Comparison of ENCODE assay signal across 7 mouse cellular contexts in genomic region chr8:120114315-120114841, GRCm38 (mm10). TPM values are rescaled to one million over a fixed set of nuclear protein-coding genes. Genes with fewer than 3 reads are reported as not detected.
A peak's percentile ranks its signal among the peaks of the same experiment; 100 is the strongest.
DNase-seq lines count a peak whose midpoint lies in the region; ATAC-seq lines count a peak whose summit lies in the region.

No protein-coding gene starts in this region.

- ATAC-seq in neural tube, embryonic 11.5 days (ENCODE audit: insufficient read depth, low FRiP score, low TSS enrichment): peak; percentile 49
- ATAC-seq in embryonic facial prominence, embryonic 11.5 days (replicated peaks; ENCODE audit: insufficient number of reproducible peaks, low FRiP score, low TSS enrichment, low read depth): peak; percentile 63
- ATAC-seq in intestine, embryonic 16.5 days: peak; percentile 36
- ATAC-seq in midbrain, embryonic 11.5 days (ENCODE audit: low FRiP score): no peak; the same call in none of the 2 replicates

- H3K4me1 ChIP-seq in neural tube, embryonic 11.5 days (ENCODE audit: control insufficient read depth, insufficient read depth, low read length): peaks cover 5% of the 10 kb centered on the region
- no peaks in the 10 kb centered on the region; the same call in 1 of the 2 replicates for H3K4me1 ChIP-seq in embryonic facial prominence, embryonic 11.5 days (ENCODE audit: control insufficient read depth, insufficient read depth, low read length)
- peaks cover 17% of the 10 kb centered on the region for H3K4me1 ChIP-seq in intestine, embryonic 16.5 days (ENCODE audit: control insufficient read depth, insufficient read depth, low read length)
- peaks cover 13% of the 10 kb centered on the region for H3K4me1 ChIP-seq in midbrain, embryonic 11.5 days (ENCODE audit: control insufficient read depth, insufficient read depth, low read length)

- H3K4me3 ChIP-seq in neural tube, embryonic 11.5 days (ENCODE audit: low read depth, low read length): peak overlapping the region; percentile 59
- H3K4me3 ChIP-seq in embryonic facial prominence, embryonic 11.5 days (ENCODE audit: low read depth, low read length): peak overlapping the region; percentile 68
- H3K4me3 ChIP-seq in intestine, embryonic 16.5 days (ENCODE audit: low read length): peak overlapping the region; percentile 78
- peak overlapping the region; percentile 67 for H3K4me3 ChIP-seq in midbrain, embryonic 11.5 days (ENCODE audit: low read depth, low read length)

- H3K9me3 ChIP-seq in neural tube, embryonic 11.5 days (ENCODE audit: control insufficient read depth, low read length): no peaks in the 10 kb centered on the region
- H3K9me3 ChIP-seq in embryonic facial prominence, embryonic 11.5 days (replicated peaks; ENCODE audit: control insufficient read depth, low read length): no peaks in the 10 kb centered on the region
- H3K9me3 ChIP-seq in intestine, embryonic 16.5 days (ENCODE audit: control insufficient read depth, low read length): no peaks in the 10 kb centered on the region
- H3K9me3 ChIP-seq in midbrain, embryonic 11.5 days (ENCODE audit: control insufficient read depth, low read length): no peaks in the 10 kb centered on the region

- H3K9ac ChIP-seq in neural tube, embryonic 11.5 days (ENCODE audit: low read length): peak overlapping the region; percentile 66
- H3K9ac ChIP-seq in embryonic facial prominence, embryonic 11.5 days (replicated peaks; ENCODE audit: low read length): peak overlapping the region; percentile 60
- peak overlapping the region; percentile 82 for H3K9ac ChIP-seq in intestine, embryonic 16.5 days (ENCODE audit: low read depth, low read length)
- H3K9ac ChIP-seq in midbrain, embryonic 11.5 days (ENCODE audit: low read length): peak overlapping the region; percentile 72

- 2% methylated on average over 45 of the region's 46 CpGs for WGBS in neural tube, embryonic 11.5 days
- 1% methylated on average over 42 of the region's 46 CpGs for WGBS in embryonic facial prominence, embryonic 11.5 days
- WGBS in intestine, embryonic 16.5 days: under 1% methylated on average over 46 of the region's 46 CpGs
- 1% methylated on average over 46 of the region's 46 CpGs for WGBS in midbrain, embryonic 11.5 days

- H3K4me2 ChIP-seq in neural tube, embryonic 11.5 days (ENCODE audit: low read depth): peak overlapping the region; percentile 82
- peak overlapping the region; percentile 94 for H3K4me2 ChIP-seq in embryonic facial prominence, embryonic 11.5 days (ENCODE audit: low read depth, low read length)
- peak overlapping the region; percentile 100 for H3K4me2 ChIP-seq in intestine, embryonic 16.5 days (ENCODE audit: low read depth, low read length)
- peak overlapping the region; percentile 80 for H3K4me2 ChIP-seq in midbrain, embryonic 11.5 days

- peak; percentile 40 for DNase-seq in neural tube, embryonic 11.5 days (ENCODE audit: low spot score)
- DNase-seq in neural tube, embryonic 10.5 days (ENCODE audit: extremely low spot score, low spot score): no peak
- DNase-seq in T-cell, adult 2 months (ENCODE audit: low spot score): peak; percentile 26
- peak; percentile 19 for DNase-seq in embryonic facial prominence, embryonic 11.5 days (ENCODE audit: low spot score)
- DNase-seq in midbrain, embryonic 11.5 days (ENCODE audit: low spot score, missing footprints): peak; percentile 92
- no peak for DNase-seq in retina, embryonic 14.5 days (ENCODE audit: low spot score)

- peak overlapping the region; percentile 51 for H3K27ac ChIP-seq in neural tube, embryonic 11.5 days (ENCODE audit: low read depth, low read length)
- H3K27ac ChIP-seq in embryonic facial prominence, embryonic 11.5 days (replicated peaks; ENCODE audit: low read depth, low read length): no peak overlapping the region
- no peak overlapping the region for H3K27ac ChIP-seq in intestine, embryonic 16.5 days (ENCODE audit: low read length)
- no peak overlapping the region for H3K27ac ChIP-seq in midbrain, embryonic 11.5 days (ENCODE audit: low read depth, low read length)

- peaks cover 15% of the 10 kb centered on the region for H3K27me3 ChIP-seq in neural tube, embryonic 11.5 days (ENCODE audit: control insufficient read depth, insufficient read depth, low read length)
- peaks cover 15% of the 10 kb centered on the region for H3K27me3 ChIP-seq in embryonic facial prominence, embryonic 11.5 days (ENCODE audit: control insufficient read depth, insufficient read depth, low read length)
- peaks cover 11% of the 10 kb centered on the region for H3K27me3 ChIP-seq in intestine, embryonic 16.5 days (replicated peaks; ENCODE audit: control insufficient read depth, insufficient read depth, low read length)
- peaks cover 21% of the 10 kb centered on the region for H3K27me3 ChIP-seq in midbrain, embryonic 11.5 days (ENCODE audit: control insufficient read depth, insufficient read depth, low read length)

- H3K36me3 ChIP-seq in neural tube, embryonic 11.5 days (ENCODE audit: control insufficient read depth, insufficient read depth, low read length): no peaks in the 10 kb centered on the region
- no peaks in the 10 kb centered on the region for H3K36me3 ChIP-seq in embryonic facial prominence, embryonic 11.5 days (replicated peaks; ENCODE audit: control insufficient read depth, insufficient read depth, low read depth, low read length)
- no peaks in the 10 kb centered on the region for H3K36me3 ChIP-seq in intestine, embryonic 16.5 days (ENCODE audit: control insufficient read depth, insufficient read depth, low read length)
- H3K36me3 ChIP-seq in midbrain, embryonic 11.5 days (ENCODE audit: control insufficient read depth, insufficient read depth, low read length): no peaks in the 10 kb centered on the region

RNA-seq across cellular contexts. Expression of gene 6430548M08Rik, which starts 0.4 kb away (rescaled TPM):
- 12.0 and 13.7 TPM in 2 replicates for polyA plus RNA-seq in neural tube, embryonic 11.5 days (2014; fragmentation: Nextera tagmentation; extraction: Ambion mirVana)
- polyA plus RNA-seq in embryonic facial prominence, embryonic 11.5 days (2014; fragmentation: Nextera tagmentation; extraction: Ambion mirVana): 2.8 and 6.4 TPM in 2 replicates
- 4.6 and 5.1 TPM in 2 replicates for polyA plus RNA-seq in intestine, embryonic 16.5 days (2015; fragmentation: Nextera tagmentation; extraction: Ambion mirVana)
- polyA plus RNA-seq in midbrain, embryonic 11.5 days (2014; fragmentation: Nextera tagmentation; extraction: Ambion mirVana): 12.4 and 13.5 TPM in 2 replicates

RNA-seq across cellular contexts. Expression of gene Zdhhc7, which starts 13.1 kb away (rescaled TPM):
- polyA plus RNA-seq in neural tube, embryonic 11.5 days (2014; fragmentation: Nextera tagmentation; extraction: Ambion mirVana): 33.0 and 33.9 TPM in 2 replicates
- 23.8 and 23.9 TPM in 2 replicates for polyA plus RNA-seq in embryonic facial prominence, embryonic 11.5 days (2014; fragmentation: Nextera tagmentation; extraction: Ambion mirVana)
- polyA plus RNA-seq in intestine, embryonic 16.5 days (2015; fragmentation: Nextera tagmentation; extraction: Ambion mirVana): 40.5 and 44.7 TPM in 2 replicates
- 24.2 and 25.9 TPM in 2 replicates for polyA plus RNA-seq in midbrain, embryonic 11.5 days (2014; fragmentation: Nextera tagmentation; extraction: Ambion mirVana)

Comparison
In these comparisons a context has a peak if more than half of its experiments do, and no peak if none do; other contexts are left out.
1. DNase-seq: peak in neural tube, embryonic 11.5 days (single experiment), T-cell, adult 2 months (single experiment), embryonic facial prominence, embryonic 11.5 days (single experiment) and midbrain, embryonic 11.5 days (single experiment); none in neural tube, embryonic 10.5 days (single experiment) and retina, embryonic 14.5 days (single experiment).
2. Peak in every context shown above with its lines, with median percentiles within 50 percentile points of each other: H3K4me2 ChIP-seq, H3K4me3 ChIP-seq and H3K9ac ChIP-seq.